Mouse (Mus musculus): ENCODE measurements around the gene Olfr1359.

- TF ChIP-seq CTCF (IDR thresholded peaks at IDR 0.05; ENCODE audit: low read depth, low read length) (no peak), POLR2A (IDR thresholded peaks at IDR 0.05; ENCODE audit: extremely low read depth, insufficient read depth, low read length) (no peak)
These were observed 25.3 kb downstream of the Olfr1359 start for GRCm38 (mm10) chr13:21722993-21723836.

Data from liver, adult 2 months (tissue).